In the genomic region with DNA sequence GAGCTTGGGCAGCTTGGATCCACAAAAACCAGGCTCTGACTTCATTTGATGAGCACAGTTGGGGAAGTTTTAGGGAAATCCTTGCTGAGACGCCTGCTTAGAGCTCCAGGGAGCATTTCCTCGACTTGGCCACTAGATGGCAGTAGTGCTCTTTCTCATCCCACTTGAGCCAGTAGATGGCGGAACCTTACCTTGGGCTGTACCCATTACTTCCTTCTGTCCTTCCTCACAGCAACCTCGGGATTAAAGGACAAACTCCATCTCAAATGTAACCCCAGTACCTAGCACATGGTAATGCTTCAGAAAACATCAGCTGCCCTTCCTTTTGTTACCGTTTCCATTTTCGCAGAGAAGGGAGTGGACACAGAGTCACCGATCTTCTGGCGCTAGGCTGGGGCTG, we compare ENCODE assay signal across 8 mouse cellular contexts. TPM values are rescaled to one million over a fixed set of nuclear protein-coding genes. Genes with fewer than 3 reads are reported as not detected.
DNase-seq lines count a peak whose midpoint lies in the region; ATAC-seq and TF ChIP-seq lines count a peak whose summit lies in the region.

No protein-coding gene starts in this region.

- TF ChIP-seq CTCF in MEL (IDR thresholded peaks at IDR 0.05 in 2 of 3, conservative IDR thresholded peaks at IDR 0.05 in 1 of 3; ENCODE audit: control insufficient read depth in 1 of 3, insufficient read depth in 1 of 3, low read depth in 2 of 3, low read length in 3 of 3, poor library complexity in 1 of 3, severe bottlenecking in 1 of 3) = peak; percentile 79 to 92 (median 90)
- peak; percentile 98 for TF ChIP-seq CTCF in intestine, postnatal 0 days (IDR thresholded peaks at IDR 0.05; ENCODE audit: low read depth)
- peak; percentile 99 for TF ChIP-seq CTCF in stomach, postnatal 0 days (IDR thresholded peaks at IDR 0.05; ENCODE audit: low read depth)

- ATAC-seq in frontal cortex, adult (ENCODE audit: low TSS enrichment) = peak; percentile 98
- peak; percentile 63; the same call in 1 of the 2 replicates for ATAC-seq in intestine, postnatal 0 days
- peak; percentile 74 for ATAC-seq in midbrain, embryonic 14.5 days (ENCODE audit: low FRiP score, low TSS enrichment)
- peak; percentile 32; the same call in 1 of the 2 replicates for ATAC-seq in stomach, postnatal 0 days (ENCODE audit: low FRiP score, low TSS enrichment)

- intact Hi-C loops in left cerebral cortex, postnatal 4 days (cut with DNase I) = loop anchor here (5.0 kb wide), 1 partner anchor 775 kb away; no protein-coding TSS in a partner anchor

- peak; percentile 81 for TF ChIP-seq RAD21 in MEL (IDR thresholded peaks at IDR 0.05; ENCODE audit: low read depth, low read length)

- no peak for TF ChIP-seq EP300 in MEL (IDR thresholded peaks at IDR 0.05; ENCODE audit: low read depth in 1 of 2, low read length in 2 of 2)
- TF ChIP-seq EP300 in stomach, postnatal 0 days (optimal IDR thresholded peaks at IDR 0.05) = no peak

- no peaks in the 10 kb centered on the region for H3K79me2 ChIP-seq in MEL (ENCODE audit: control insufficient read depth, insufficient read depth, low read length, poor library complexity)

- no peaks in the 10 kb centered on the region for H3K4me1 ChIP-seq in MEL (ENCODE audit: control insufficient read depth in 1 of 2, insufficient read depth in 2 of 2, low read length in 2 of 2)
- H3K4me1 ChIP-seq in intestine, postnatal 0 days (replicated peaks; ENCODE audit: control insufficient read depth, insufficient read depth, low read length) = no peaks in the 10 kb centered on the region
- H3K4me1 ChIP-seq in midbrain, embryonic 14.5 days (ENCODE audit: control insufficient read depth, insufficient read depth, low read length) = no peaks in the 10 kb centered on the region
- no peaks in the 10 kb centered on the region for H3K4me1 ChIP-seq in stomach, postnatal 0 days (replicated peaks; ENCODE audit: control insufficient read depth, insufficient read depth)

- TF ChIP-seq POLR2A in MEL (IDR thresholded peaks at IDR 0.05; ENCODE audit: control insufficient read depth in 1 of 2, insufficient read depth in 1 of 2, low read depth in 1 of 2, low read length in 2 of 2, poor library complexity in 1 of 2) = no peak

- DNase-seq in 3134 (ENCODE audit: extremely low read depth, insufficient read length, low spot score) (peak; percentile 7), MEL (ENCODE audit: low read depth, low spot score) (peak; percentile 59)
- DNase-seq in cerebellum, adult 8-10 months = peak; percentile 28
- peak; percentile 12 for DNase-seq in left cerebral cortex, postnatal 4 days
- DNase-seq in midbrain, embryonic 14.5 days = peak; percentile 88
- peak; percentile 40 for DNase-seq in stomach, postnatal 0 days (ENCODE audit: low spot score)

- H3K4me3 ChIP-seq in MEL (ENCODE audit: control insufficient read depth in 1 of 2, insufficient read depth in 1 of 2, low read depth in 2 of 2, low read length in 2 of 2) = no peak overlapping the region
- no peak overlapping the region for H3K4me3 ChIP-seq in intestine, postnatal 0 days (ENCODE audit: low read depth, low read length)
- H3K4me3 ChIP-seq in midbrain, embryonic 14.5 days (replicated peaks; ENCODE audit: low read depth, low read length) = no peak overlapping the region
- H3K4me3 ChIP-seq in stomach, postnatal 0 days (ENCODE audit: low read depth, low read length) = no peak overlapping the region

- H3K27me3 ChIP-seq in MEL (ENCODE audit: control insufficient read depth in 1 of 2, insufficient read depth in 2 of 2, low read length in 2 of 2) = no peaks in the 10 kb centered on the region
- H3K27me3 ChIP-seq in intestine, postnatal 0 days (replicated peaks; ENCODE audit: control insufficient read depth, insufficient read depth, low read length) = no peaks in the 10 kb centered on the region
- H3K27me3 ChIP-seq in midbrain, embryonic 14.5 days (ENCODE audit: control insufficient read depth, insufficient read depth, low read length) = no peaks in the 10 kb centered on the region
- no peaks in the 10 kb centered on the region for H3K27me3 ChIP-seq in stomach, postnatal 0 days (ENCODE audit: control insufficient read depth, insufficient read depth, low read length)

- no peak overlapping the region for H3K9ac ChIP-seq in MEL (ENCODE audit: control insufficient read depth, low read depth, low read length, poor library complexity, severe bottlenecking)
- no peak overlapping the region for H3K9ac ChIP-seq in intestine, postnatal 0 days (ENCODE audit: low read depth, low read length)
- no peak overlapping the region for H3K9ac ChIP-seq in midbrain, embryonic 14.5 days (replicated peaks; ENCODE audit: low read length)
- H3K9ac ChIP-seq in stomach, postnatal 0 days (ENCODE audit: low read length) = no peak overlapping the region

- WGBS in intestine, postnatal 0 days = 33% methylated on average over 8 of the region's 8 CpGs
- 33% methylated on average over 8 of the region's 8 CpGs for WGBS in midbrain, embryonic 14.5 days
- 33% methylated on average over 8 of the region's 8 CpGs for WGBS in stomach, postnatal 0 days

- no peak overlapping the region for H3K27ac ChIP-seq in MEL (ENCODE audit: control insufficient read depth, low read depth, low read length)
- H3K27ac ChIP-seq in intestine, postnatal 0 days (ENCODE audit: low read depth, low read length) = no peak overlapping the region
- no peak overlapping the region for H3K27ac ChIP-seq in midbrain, embryonic 14.5 days (replicated peaks; ENCODE audit: low read depth, low read length)
- no peak overlapping the region for H3K27ac ChIP-seq in stomach, postnatal 0 days (replicated peaks)

- no peaks in the 10 kb centered on the region for H3K9me3 ChIP-seq in MEL (replicated peaks; ENCODE audit: insufficient read depth, low read length)
- H3K9me3 ChIP-seq in intestine, postnatal 0 days (ENCODE audit: control insufficient read depth) = no peaks in the 10 kb centered on the region
- no peaks in the 10 kb centered on the region for H3K9me3 ChIP-seq in midbrain, embryonic 14.5 days (ENCODE audit: control insufficient read depth, low read length)
- H3K9me3 ChIP-seq in stomach, postnatal 0 days (ENCODE audit: control insufficient read depth, low read length) = no peaks in the 10 kb centered on the region

- no peaks in the 10 kb centered on the region for H3K36me3 ChIP-seq in MEL (ENCODE audit: control insufficient read depth in 1 of 2, insufficient read depth in 2 of 2, low read length in 2 of 2)
- no peaks in the 10 kb centered on the region for H3K36me3 ChIP-seq in intestine, postnatal 0 days (ENCODE audit: control insufficient read depth, insufficient read depth)
- no peaks in the 10 kb centered on the region for H3K36me3 ChIP-seq in midbrain, embryonic 14.5 days (ENCODE audit: control insufficient read depth, insufficient read depth, low read length)
- H3K36me3 ChIP-seq in stomach, postnatal 0 days (ENCODE audit: control insufficient read depth, insufficient read depth, low read length) = no peaks in the 10 kb centered on the region

- no peak overlapping the region; the same call in 1 of the 2 replicates for H3K4me2 ChIP-seq in intestine, postnatal 0 days (replicated peaks; ENCODE audit: low read depth)
- peak overlapping the region; percentile 13; the same call in 1 of the 2 replicates for H3K4me2 ChIP-seq in midbrain, embryonic 14.5 days (ENCODE audit: low read length)
- peak overlapping the region; percentile 32 for H3K4me2 ChIP-seq in stomach, postnatal 0 days (replicated peaks; ENCODE audit: low read depth)

TF ChIP-seq in MEL, 35 proteins besides CTCF, POLR2A, EP300 and RAD21:
- no peak for TF ChIP-seq MXI1 (IDR thresholded peaks at IDR 0.05; ENCODE audit: low read depth, low read length)
- no peak for TF ChIP-seq MYB (IDR thresholded peaks at IDR 0.05; ENCODE audit: low read depth, low read length)
- TF ChIP-seq ZC3H11A (IDR thresholded peaks at IDR 0.05; ENCODE audit: low read depth, low read length) = peak; percentile 43
- TF ChIP-seq SMC3 (IDR thresholded peaks at IDR 0.05; ENCODE audit: low read depth, low read length) = peak; percentile 81
- no peak for TF ChIP-seq CHD1 (IDR thresholded peaks at IDR 0.05; ENCODE audit: low read depth, low read length)
- TF ChIP-seq ETS1 (IDR thresholded peaks at IDR 0.05; ENCODE audit: low read depth, low read length) = no peak
- TF ChIP-seq KAT2A (conservative IDR thresholded peaks at IDR 0.05; ENCODE audit: low read depth, low read length) = no peak
TF ChIP-seq in MEL: peak in this region for 2.

RNA-seq across cellular contexts. Expression of a gene that starts 31.1 kb away (rescaled TPM):
- total RNA-seq in MEL (2012; rRNA removed) = not detected in 2 replicates
- not detected for polyA plus RNA-seq in MEL (2012; ENCODE audit: insufficient read depth in 1 of 2, insufficient read length in 2 of 2, low read depth in 1 of 2, low replicate concordance in 2 of 2, missing spikeins in 1 of 2)
- 0.26 TPM in 1 of 2 replicates, not detected in the other for polyA plus RNA-seq in intestine, postnatal 0 days (2015; fragmentation: Nextera tagmentation; extraction: Ambion mirVana)
- not detected for total RNA-seq in left cerebral cortex, postnatal 4 days (2021)
- not detected in 2 replicates for polyA plus RNA-seq in midbrain, embryonic 14.5 days (2014; fragmentation: Nextera tagmentation; extraction: Ambion mirVana)
- 0.17 and 0.36 TPM in 2 replicates for polyA plus RNA-seq in stomach, postnatal 0 days (2015; fragmentation: Nextera tagmentation; extraction: Ambion mirVana)

RNA-seq across cellular contexts. Expression of a gene that starts 59.3 kb away (rescaled TPM):
- not detected in 2 replicates for total RNA-seq in MEL (2012; rRNA removed)
- polyA plus RNA-seq in MEL (2012; ENCODE audit: insufficient read depth in 1 of 2, insufficient read length in 2 of 2, low read depth in 1 of 2, low replicate concordance in 2 of 2, missing spikeins in 1 of 2) = not detected
- polyA plus RNA-seq in intestine, postnatal 0 days (2015; fragmentation: Nextera tagmentation; extraction: Ambion mirVana) = 3.1 and 3.6 TPM in 2 replicates
- 10 to 100 TPM; 17.1 to 17.9 TPM for total RNA-seq in left cerebral cortex, postnatal 4 days (2021)
- 19.2 and 30.5 TPM in 2 replicates for polyA plus RNA-seq in midbrain, embryonic 14.5 days (2014; fragmentation: Nextera tagmentation; extraction: Ambion mirVana)
- polyA plus RNA-seq in stomach, postnatal 0 days (2015; fragmentation: Nextera tagmentation; extraction: Ambion mirVana) = 1.5 and 2.4 TPM in 2 replicates

Comparison
In these comparisons a context has a peak if more than half of its experiments do, and no peak if none do; other contexts are left out.
1. DNase-seq: peak in every context shown above with its lines; median percentile 88 in midbrain, embryonic 14.5 days; 59 in MEL; 40 in stomach, postnatal 0 days; 28 in cerebellum, adult 8-10 months; 12 in left cerebral cortex, postnatal 4 days; 7 in 3134.
2. ATAC-seq: peak in every context shown above with its lines; median percentile 98 in frontal cortex, adult; 74 in midbrain, embryonic 14.5 days; 63 in intestine, postnatal 0 days; 32 in stomach, postnatal 0 days.